Mouse (Mus musculus): ENCODE data around the gene 1700042G07Rik.

Gene 1700042G07Rik

DNA sequence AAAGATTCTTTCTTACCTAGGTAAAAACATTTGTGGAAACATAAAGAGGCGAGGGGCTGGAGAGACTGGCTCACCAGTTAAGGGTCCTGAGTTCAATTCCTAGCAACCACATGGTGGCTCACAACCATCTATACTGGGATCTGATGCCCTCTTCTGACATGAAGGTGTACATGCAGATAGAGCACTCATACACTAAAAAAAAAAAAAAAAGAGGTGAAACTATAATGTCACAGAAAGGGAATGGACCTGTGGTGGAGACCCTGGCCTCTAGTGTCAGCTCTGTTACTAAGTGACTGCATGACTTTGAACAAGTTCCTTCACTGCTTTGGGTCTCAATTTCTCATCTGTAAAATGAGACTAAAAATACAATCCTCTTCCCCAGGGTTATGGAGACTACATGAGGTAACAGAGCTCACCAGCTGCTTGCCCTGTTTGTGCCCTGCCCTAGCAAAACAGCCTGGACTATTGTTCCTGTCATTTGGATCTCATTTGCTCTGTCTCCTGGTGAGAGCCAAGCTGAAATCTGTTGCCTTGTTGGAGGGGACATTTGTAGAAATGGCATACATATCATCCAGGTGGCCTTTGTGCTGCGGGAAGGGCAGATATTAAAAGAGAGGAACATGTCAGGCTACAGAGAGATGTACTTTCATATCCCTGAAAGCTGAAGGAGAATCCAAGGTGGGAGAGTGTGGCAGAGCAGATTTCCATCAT is 42.9 kb downstream of the 1700042G07Rik start:
- DNase-seq = peak; percentile 89

DNA sequence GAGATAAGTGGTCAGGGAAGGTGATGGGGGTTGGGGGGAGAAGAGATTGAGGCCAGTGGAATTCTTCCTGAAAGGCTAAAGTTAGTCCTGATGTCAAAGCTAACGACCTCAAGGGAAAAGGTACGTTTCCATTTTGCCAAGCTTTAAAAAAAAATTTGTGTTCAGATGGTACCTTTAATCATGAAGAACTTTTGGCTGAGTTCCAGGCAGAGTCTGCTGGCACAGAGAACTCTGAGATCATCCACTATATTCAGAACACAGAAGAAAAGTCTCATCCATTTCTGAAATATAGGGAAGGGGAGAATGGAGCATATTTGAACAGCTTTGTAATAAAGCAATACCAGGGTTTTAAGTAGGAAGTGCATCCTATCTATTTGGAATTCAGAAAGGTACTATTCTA is 43.9 kb downstream of the 1700042G07Rik start:
- DNase-seq = peak; percentile 93

DNA sequence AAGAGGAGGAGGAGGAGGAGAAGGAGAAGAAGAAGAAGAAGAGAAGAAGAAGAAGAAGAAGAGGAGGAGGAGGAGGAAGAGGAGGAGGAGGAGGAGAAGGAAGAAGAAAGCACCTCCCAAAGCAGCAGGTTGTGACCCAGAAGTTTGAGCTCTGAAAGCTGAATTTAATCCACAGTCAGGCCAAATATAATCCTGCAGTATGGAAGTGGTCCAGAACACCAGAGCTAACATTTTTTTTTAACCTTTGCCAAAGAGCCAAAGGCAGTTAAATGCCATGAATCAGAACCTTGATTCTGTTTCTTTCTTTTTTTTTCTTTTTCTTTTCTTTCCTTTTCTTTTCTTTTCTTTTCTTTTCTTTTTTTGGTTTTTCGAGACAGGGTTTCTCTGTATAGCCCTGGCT is 44.5 kb downstream of the 1700042G07Rik start:
- DNase-seq = peak; percentile 73

DNA sequence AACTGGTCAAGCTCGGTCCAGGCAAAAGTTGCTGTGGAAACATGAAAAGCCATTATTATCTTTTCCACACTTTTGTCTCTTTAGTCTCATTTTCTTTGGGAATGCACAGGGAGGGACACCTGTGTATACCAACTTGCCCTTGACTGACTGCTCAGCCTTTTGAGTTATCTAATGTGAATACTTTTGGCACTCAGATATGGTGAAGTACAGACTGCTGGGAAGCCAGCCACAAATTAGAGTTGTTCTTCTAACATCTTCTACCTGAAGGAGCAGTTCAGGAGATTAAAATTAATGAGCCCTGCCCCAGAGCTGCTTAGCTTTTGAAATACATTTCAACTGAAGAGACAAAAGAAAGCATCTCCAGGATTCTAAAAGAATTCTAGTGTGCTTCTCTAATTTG is 45.9 kb downstream of the 1700042G07Rik start:
- peak; percentile 60 for DNase-seq

DNA sequence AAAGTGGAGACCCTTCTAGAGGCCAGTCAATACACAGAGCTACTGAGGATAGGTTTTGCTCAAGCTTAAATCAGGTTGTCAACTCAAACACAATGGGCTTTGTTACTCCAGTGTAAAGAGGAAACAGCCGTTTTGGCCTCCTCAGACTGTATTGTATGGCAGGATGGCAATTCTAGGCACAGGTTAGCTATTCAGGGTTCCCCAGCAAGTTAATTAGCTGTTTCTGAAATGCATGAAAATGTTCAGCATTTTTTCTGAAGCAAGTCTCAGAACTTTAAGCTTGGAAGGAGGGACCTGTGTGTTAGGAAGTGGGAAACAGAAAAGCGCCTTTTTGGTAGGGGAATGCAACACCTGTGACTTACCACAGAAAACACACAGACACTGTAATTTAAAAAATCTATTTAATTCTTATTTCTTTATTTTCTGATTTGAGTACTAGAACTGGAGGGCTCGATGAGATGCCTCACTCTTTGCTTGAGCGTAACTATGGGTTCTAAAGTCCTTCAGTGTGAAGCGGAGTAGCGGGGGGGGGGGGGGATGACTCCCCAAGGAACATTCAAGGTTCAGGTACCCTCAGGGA is 47.0 kb downstream of the 1700042G07Rik start:
- DNase-seq = peak; percentile 59

DNA sequence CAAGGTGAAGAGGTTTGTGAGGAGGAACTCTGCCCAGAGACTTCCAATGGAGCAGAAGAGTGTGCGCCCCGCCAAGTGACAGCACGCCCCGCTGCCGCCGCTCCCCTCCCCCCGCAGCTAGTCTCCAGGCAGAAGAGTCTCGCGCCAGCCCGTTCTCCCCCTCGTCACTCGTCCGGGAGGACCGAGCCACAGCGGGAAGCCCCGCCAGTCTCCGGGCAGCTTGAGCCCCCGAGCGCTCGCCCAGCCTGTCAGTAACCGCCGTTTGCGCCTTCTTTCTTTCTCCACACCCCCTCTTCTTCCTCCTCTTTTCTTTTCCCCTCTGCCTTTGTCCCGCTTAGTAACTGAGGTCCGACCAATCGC is 47.6 kb downstream of the 1700042G07Rik start:
- DNase-seq = no peak

DNA sequence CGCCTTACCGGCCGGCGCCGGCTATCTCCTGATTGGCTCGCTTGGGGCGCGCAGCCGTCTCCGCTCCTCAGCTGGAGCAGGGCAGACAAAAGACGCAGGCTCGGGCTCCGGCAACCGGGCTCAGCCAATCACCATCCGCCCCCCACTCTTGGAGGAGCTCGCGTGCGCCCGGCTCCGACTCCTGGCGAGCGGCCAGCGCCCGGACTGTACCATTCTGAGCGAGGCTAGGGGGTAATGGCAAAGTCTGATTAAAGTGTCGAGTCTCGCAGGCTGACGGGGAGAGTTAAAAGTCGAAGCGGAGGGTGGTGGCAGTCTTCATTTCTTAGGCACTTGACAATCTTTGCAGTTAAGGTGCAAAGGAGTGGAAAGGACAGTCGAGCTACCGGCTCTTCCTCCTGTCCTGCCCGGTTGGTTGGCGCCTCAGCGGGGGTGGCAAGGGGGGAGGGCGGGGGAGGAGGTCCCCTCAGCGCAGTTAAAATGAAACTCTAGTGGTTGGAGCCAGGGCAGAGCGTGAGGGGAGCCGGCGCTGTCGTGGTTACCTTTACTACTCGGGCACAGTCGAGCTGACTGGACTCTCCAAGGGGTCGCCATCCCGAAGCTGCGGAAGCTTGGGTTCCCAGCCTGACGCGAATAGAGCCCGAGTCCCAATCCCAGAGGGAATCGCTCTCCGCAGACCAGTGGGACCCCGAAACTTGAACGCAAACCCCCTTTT is 48.1 kb downstream of the 1700042G07Rik start, which contains the start of gene Pik3r3:
Gene Pik3r3 (plus strand): TSS at position 479 of the 712 bp plus-strand sequence.
- peak; percentile 99 for DNase-seq

DNA sequence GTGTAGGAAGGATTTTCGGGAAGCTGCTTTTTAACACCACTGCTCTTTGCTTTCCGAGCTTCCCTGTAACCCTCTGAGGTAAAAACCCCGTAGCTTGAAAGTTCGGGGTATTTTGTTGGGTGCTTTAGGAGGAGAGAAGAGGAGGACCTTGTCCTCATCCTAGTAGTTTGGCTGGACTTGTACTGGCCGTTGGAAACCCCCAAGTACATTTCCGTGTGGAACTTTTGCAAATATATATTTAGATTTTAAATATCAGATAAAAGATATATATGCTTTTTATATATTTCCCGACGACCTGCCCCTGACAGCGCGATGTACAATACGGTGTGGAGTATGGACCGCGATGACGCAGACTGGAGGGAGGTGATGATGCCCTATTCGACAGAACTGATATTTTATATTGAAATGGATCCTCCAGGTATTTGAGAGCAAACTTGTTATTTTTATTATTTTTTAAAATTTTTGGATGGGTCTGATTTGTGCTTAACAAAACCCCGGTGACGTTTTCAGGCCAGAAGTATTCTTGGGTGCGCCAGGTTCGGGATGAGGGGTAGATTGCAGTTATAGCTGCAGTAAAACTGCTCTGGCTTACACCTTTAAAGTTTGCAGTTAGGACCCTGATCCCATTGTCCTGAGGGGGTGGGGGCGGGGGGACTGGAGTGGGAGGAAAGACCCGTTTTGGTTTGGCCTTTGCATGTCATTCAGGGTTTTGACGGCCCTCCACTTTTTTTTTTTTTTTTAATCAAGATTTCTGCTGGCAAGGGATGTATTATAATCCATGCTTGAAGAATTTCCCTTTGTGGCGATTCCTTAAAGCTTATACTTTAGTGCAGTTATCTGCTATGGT is 49.0 kb downstream of the 1700042G07Rik start:
- DNase-seq = peak; percentile 71

DNA sequence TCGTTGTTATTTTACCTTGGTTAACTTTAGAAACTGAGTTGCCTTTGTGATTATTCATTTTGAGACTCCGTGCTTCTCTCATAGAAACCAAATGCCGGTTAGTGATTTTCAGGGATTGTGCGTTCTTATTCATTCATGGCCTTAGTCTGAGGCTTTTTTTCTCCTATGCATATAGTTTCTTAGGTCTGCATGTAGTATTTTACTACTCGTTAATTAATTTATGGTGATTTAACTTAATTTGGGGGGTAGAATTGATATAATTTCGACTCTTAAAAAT is 49.6 kb downstream of the 1700042G07Rik start:
- no peak for DNase-seq

Data from cerebellum, adult 9-10 months (tissue).